Mouse (Mus musculus): ENCODE measurements around the gene Dnaja3. TPM values are rescaled to one million over a fixed set of nuclear protein-coding genes. Genes with fewer than 3 reads are reported as not detected.

The Dnaja3 gene
- polyA plus RNA-seq, 1 experiment from 2014 or later = 95.3 TPM

- ATAC-seq (ENCODE audit: low FRiP score, low TSS enrichment) = no peak
- no peaks in the 10 kb centered on the region for H3K9me3 ChIP-seq (ENCODE audit: low read length)
- peaks cover 15% of the 10 kb centered on the region for H3K4me1 ChIP-seq (ENCODE audit: insufficient read depth, low read length)
- H3K4me3 ChIP-seq (ENCODE audit: low read length) = no peak overlapping the region
- H3K36me3 ChIP-seq (ENCODE audit: insufficient read depth, low read length) = no peaks in the 10 kb centered on the region
- no peak overlapping the region for H3K9ac ChIP-seq (replicated peaks; ENCODE audit: low read length)
- H3K27ac ChIP-seq (ENCODE audit: low read length) = no peak overlapping the region
- H3K27me3 ChIP-seq (ENCODE audit: insufficient read depth, low read length) = no peaks in the 10 kb centered on the region
- WGBS = 74% methylated on average over 3 of the region's 3 CpGs
- no peak overlapping the region for H3K4me2 ChIP-seq (replicated peaks; ENCODE audit: low read depth, low read length)
Observed at GRCm38 (mm10) chr16:4722915-4723209, 83.1 kb downstream of the Dnaja3 start.

- Histone ChIP-seq H3K4me3 (ENCODE audit: low read length) (no peak overlapping the region), H3K4me2 (replicated peaks; ENCODE audit: low read depth, low read length) (no peak overlapping the region), H3K27ac (ENCODE audit: low read length) (no peak overlapping the region), H3K9me3 (ENCODE audit: low read length) (no peaks in the 10 kb centered on the region), H3K36me3 (ENCODE audit: insufficient read depth, low read length) (no peaks in the 10 kb centered on the region), H3K27me3 (ENCODE audit: insufficient read depth, low read length) (no peaks in the 10 kb centered on the region), H3K9ac (replicated peaks; ENCODE audit: low read length) (no peak overlapping the region), H3K4me1 (ENCODE audit: insufficient read depth, low read length) (peaks cover 14% of the 10 kb centered on the region)
- WGBS = 69% methylated on average over 4 of the region's 4 CpGs
- ATAC-seq (ENCODE audit: low FRiP score, low TSS enrichment) = no peak
Observed at GRCm38 (mm10) chr16:4725266-4725665, 85.5 kb downstream of the Dnaja3 start.

GRCm38 (mm10) chr16:4725780-4726527 is 86.2 kb downstream of the Dnaja3 start, which contains the start of gene Hmox2:
TSS of gene Hmox2 (plus strand) at chr16:4726361.
- no peaks in the 10 kb centered on the region for H3K9me3 ChIP-seq (ENCODE audit: low read length)
- ATAC-seq (ENCODE audit: low FRiP score, low TSS enrichment) = peak; percentile 96
- H3K36me3 ChIP-seq (ENCODE audit: insufficient read depth, low read length) = no peaks in the 10 kb centered on the region
- 5% methylated on average over 34 of the region's 35 CpGs for WGBS
- H3K9ac ChIP-seq (replicated peaks; ENCODE audit: low read length) = peak within 1 kb of the TSS; percentile 89
- H3K4me2 ChIP-seq (replicated peaks; ENCODE audit: low read depth, low read length) = peak within 1 kb of the TSS; percentile 58
- no peaks in the 10 kb centered on the region for H3K27me3 ChIP-seq (ENCODE audit: insufficient read depth, low read length)
- H3K27ac ChIP-seq (ENCODE audit: low read length) = peak within 1 kb of the TSS; percentile 85
- peaks cover 14% of the 10 kb centered on the region for H3K4me1 ChIP-seq (ENCODE audit: insufficient read depth, low read length)
- H3K4me3 ChIP-seq (ENCODE audit: low read length) = peak within 1 kb of the TSS; percentile 87

GRCm38 (mm10) chr16:4726528-4727128 is 86.8 kb downstream of the Dnaja3 start:
- H3K4me2 ChIP-seq (replicated peaks; ENCODE audit: low read depth, low read length) = peak overlapping the region; percentile 58
- peak overlapping the region; percentile 87 for H3K4me3 ChIP-seq (ENCODE audit: low read length)
- under 1% methylated on average over 37 of the region's 40 CpGs for WGBS
- peaks cover 14% of the 10 kb centered on the region for H3K4me1 ChIP-seq (ENCODE audit: insufficient read depth, low read length)
- no peaks in the 10 kb centered on the region for H3K9me3 ChIP-seq (ENCODE audit: low read length)
- peak; percentile 63 for ATAC-seq (ENCODE audit: low FRiP score, low TSS enrichment)
- H3K36me3 ChIP-seq (ENCODE audit: insufficient read depth, low read length) = no peaks in the 10 kb centered on the region
- peak overlapping the region; percentile 89 for H3K9ac ChIP-seq (replicated peaks; ENCODE audit: low read length)
- no peaks in the 10 kb centered on the region for H3K27me3 ChIP-seq (ENCODE audit: insufficient read depth, low read length)
- peak overlapping the region; percentile 85 for H3K27ac ChIP-seq (ENCODE audit: low read length)

GRCm38 (mm10) chr16:4727526-4727925 is 87.7 kb downstream of the Dnaja3 start:
- no peaks in the 10 kb centered on the region for H3K36me3 ChIP-seq (ENCODE audit: insufficient read depth, low read length)
- H3K4me1 ChIP-seq (ENCODE audit: insufficient read depth, low read length) = peaks cover 14% of the 10 kb centered on the region
- no peak overlapping the region for H3K9ac ChIP-seq (replicated peaks; ENCODE audit: low read length)
- peak overlapping the region; percentile 58 for H3K4me2 ChIP-seq (replicated peaks; ENCODE audit: low read depth, low read length)
- WGBS = 98% methylated on average over 1 of the region's 1 CpGs
- ATAC-seq (ENCODE audit: low FRiP score, low TSS enrichment) = no peak
- peak overlapping the region; percentile 1; the same call in 1 of the 2 replicates for H3K4me3 ChIP-seq (ENCODE audit: low read length)
- H3K9me3 ChIP-seq (ENCODE audit: low read length) = no peaks in the 10 kb centered on the region
- no peak overlapping the region for H3K27ac ChIP-seq (ENCODE audit: low read length)
- H3K27me3 ChIP-seq (ENCODE audit: insufficient read depth, low read length) = no peaks in the 10 kb centered on the region

- ATAC-seq (ENCODE audit: low FRiP score, low TSS enrichment) = no peak
- no peak overlapping the region for H3K27ac ChIP-seq (ENCODE audit: low read length)
- peak overlapping the region; percentile 58; the same call in 1 of the 2 replicates for H3K4me2 ChIP-seq (replicated peaks; ENCODE audit: low read depth, low read length)
- peak overlapping the region; percentile 10; the same call in 1 of the 2 replicates for H3K4me3 ChIP-seq (ENCODE audit: low read length)
- 32% methylated on average over 1 of the region's 1 CpGs for WGBS
- no peaks in the 10 kb centered on the region for H3K36me3 ChIP-seq (ENCODE audit: insufficient read depth, low read length)
- no peaks in the 10 kb centered on the region for H3K9me3 ChIP-seq (ENCODE audit: low read length)
- H3K27me3 ChIP-seq (ENCODE audit: insufficient read depth, low read length) = no peaks in the 10 kb centered on the region
- peaks cover 14% of the 10 kb centered on the region for H3K4me1 ChIP-seq (ENCODE audit: insufficient read depth, low read length)
- no peak overlapping the region for H3K9ac ChIP-seq (replicated peaks; ENCODE audit: low read length)
Observed at GRCm38 (mm10) chr16:4727963-4728362, 88.2 kb downstream of the Dnaja3 start.

GRCm38 (mm10) chr16:4730776-4731358 is 91.1 kb downstream of the Dnaja3 start:
- H3K4me2 ChIP-seq (replicated peaks; ENCODE audit: low read depth, low read length) = no peak overlapping the region
- no peak for ATAC-seq (ENCODE audit: low FRiP score, low TSS enrichment)

GRCm38 (mm10) chr16:4736262-4736661 is 96.5 kb downstream of the Dnaja3 start:
- WGBS = 71% methylated on average over 2 of the region's 2 CpGs
- Histone ChIP-seq H3K4me1 (ENCODE audit: insufficient read depth, low read length) (peaks cover 7% of the 10 kb centered on the region; the same call in 1 of the 2 replicates), H3K4me2 (replicated peaks; ENCODE audit: low read depth, low read length) (no peak overlapping the region), H3K9me3 (ENCODE audit: low read length) (no peaks in the 10 kb centered on the region), H3K9ac (replicated peaks; ENCODE audit: low read length) (no peak overlapping the region), H3K27ac (ENCODE audit: low read length) (no peak overlapping the region), H3K4me3 (ENCODE audit: low read length) (no peak overlapping the region), H3K36me3 (ENCODE audit: insufficient read depth, low read length) (no peaks in the 10 kb centered on the region), H3K27me3 (ENCODE audit: insufficient read depth, low read length) (no peaks in the 10 kb centered on the region)
- no peak for ATAC-seq (ENCODE audit: low FRiP score, low TSS enrichment)

More at GRCm38 (mm10) chr16:4730776-4731358, 91.1 kb downstream of the Dnaja3 start:
- no peaks in the 10 kb centered on the region for H3K36me3 ChIP-seq (ENCODE audit: insufficient read depth, low read length)
- 71% methylated on average over 3 of the region's 3 CpGs for WGBS
- H3K9me3 ChIP-seq (ENCODE audit: low read length) = no peaks in the 10 kb centered on the region
- H3K9ac ChIP-seq (replicated peaks; ENCODE audit: low read length) = no peak overlapping the region
- H3K4me3 ChIP-seq (ENCODE audit: low read length) = no peak overlapping the region
- H3K4me1 ChIP-seq (ENCODE audit: insufficient read depth, low read length) = peaks cover 18% of the 10 kb centered on the region
- H3K27ac ChIP-seq (ENCODE audit: low read length) = no peak overlapping the region
- no peaks in the 10 kb centered on the region for H3K27me3 ChIP-seq (ENCODE audit: insufficient read depth, low read length)

- Histone ChIP-seq H3K4me2 (replicated peaks; ENCODE audit: low read depth, low read length) (no peak overlapping the region), H3K27ac (ENCODE audit: low read length) (no peak overlapping the region), H3K27me3 (ENCODE audit: insufficient read depth, low read length) (no peaks in the 10 kb centered on the region), H3K9me3 (ENCODE audit: low read length) (peaks cover 6% of the 10 kb centered on the region; the same call in 1 of the 2 replicates), H3K9ac (replicated peaks; ENCODE audit: low read length) (no peak overlapping the region), H3K4me3 (ENCODE audit: low read length) (no peak overlapping the region), H3K36me3 (ENCODE audit: insufficient read depth, low read length) (peaks cover 6% of the 10 kb centered on the region; the same call in 1 of the 2 replicates), H3K4me1 (ENCODE audit: insufficient read depth, low read length) (peaks cover 7% of the 10 kb centered on the region; the same call in 1 of the 2 replicates)
- ATAC-seq (ENCODE audit: low FRiP score, low TSS enrichment) = no peak
- WGBS = 93% methylated on average over 2 of the region's 2 CpGs
Observed at GRCm38 (mm10) chr16:4739994-4740393, 100.2 kb downstream of the Dnaja3 start.
